Comparison of ENCODE assay signal across 8 mouse cellular contexts in genomic region chr13:99344599-99345575, GRCm38 (mm10). TPM values are rescaled to one million over a fixed set of nuclear protein-coding genes. Genes with fewer than 3 reads are reported as not detected.
DNase-seq lines count a peak whose midpoint lies in the region; ATAC-seq and TF ChIP-seq lines count a peak whose summit lies in the region.

Gene Ptcd2 (minus strand): TSS chr13:99344705.
Gene Mrps27 (plus strand): TSS chr13:99344786.

- TF ChIP-seq POLR2A in bone marrow, adult 2 months (IDR thresholded peaks at IDR 0.05; ENCODE audit: borderline replicate concordance, control insufficient read depth, low read depth, low read length) = peak; percentile 80; the same call in 1 of the 2 replicates
- TF ChIP-seq POLR2A in limb, embryonic 14.5 days (IDR thresholded peaks at IDR 0.05; ENCODE audit: borderline replicate concordance, extremely low read depth, insufficient read depth, insufficient read length) = peak; percentile 79; the same call in 1 of the 2 replicates

- no peaks in the 10 kb centered on the region for H3K9me3 ChIP-seq in embryonic facial prominence, embryonic 15.5 days (replicated peaks)
- H3K9me3 ChIP-seq in limb, embryonic 14.5 days (ENCODE audit: control insufficient read depth, low read length) = no peaks in the 10 kb centered on the region
- H3K9me3 ChIP-seq in midbrain, postnatal 0 days (ENCODE audit: low read length) = no peaks in the 10 kb centered on the region

- H3K36me3 ChIP-seq in embryonic facial prominence, embryonic 15.5 days = peaks cover 44% of the 10 kb centered on the region
- peaks cover 36% of the 10 kb centered on the region for H3K36me3 ChIP-seq in limb, embryonic 14.5 days (ENCODE audit: control insufficient read depth, insufficient read depth, low read length)
- peaks cover 22% of the 10 kb centered on the region for H3K36me3 ChIP-seq in midbrain, postnatal 0 days (ENCODE audit: insufficient read depth, low read length)

- no peaks in the 10 kb centered on the region for H3K27me3 ChIP-seq in embryonic facial prominence, embryonic 15.5 days
- H3K27me3 ChIP-seq in limb, embryonic 14.5 days (ENCODE audit: control insufficient read depth, insufficient read depth, low read length) = no peaks in the 10 kb centered on the region
- H3K27me3 ChIP-seq in midbrain, postnatal 0 days (ENCODE audit: insufficient read depth, low read length) = no peaks in the 10 kb centered on the region

- DNase-seq in 416B (ENCODE audit: low read depth) = peak; percentile 94
- DNase-seq in heart, adult 8-10 months (ENCODE audit: low spot score) = peak; percentile 98
- DNase-seq in kidney, adult 9 months = peak; percentile 98
- peak; percentile 97 for DNase-seq in limb, embryonic 14.5 days (ENCODE audit: low spot score)
- peak; percentile 97 for DNase-seq in midbrain, postnatal 0 days (ENCODE audit: low spot score)
- peak; percentile 96 for DNase-seq in spleen, postnatal 14 days (ENCODE audit: low spot score in 2 of 2)

- 1% methylated on average over 39 of the region's 39 CpGs for WGBS in bone marrow, adult 2 months
- WGBS in embryonic facial prominence, embryonic 15.5 days = 3% methylated on average over 39 of the region's 39 CpGs
- WGBS in limb, embryonic 14.5 days = 4% methylated on average over 32 of the region's 39 CpGs
- 3% methylated on average over 39 of the region's 39 CpGs for WGBS in midbrain, postnatal 0 days

- H3K4me1 ChIP-seq in bone marrow, adult 2 months (ENCODE audit: control insufficient read depth, insufficient read depth, low read length) = peaks cover 2% of the 10 kb centered on the region; the same call in 1 of the 2 replicates
- H3K4me1 ChIP-seq in embryonic facial prominence, embryonic 15.5 days = peaks cover 15% of the 10 kb centered on the region
- peaks cover 12% of the 10 kb centered on the region for H3K4me1 ChIP-seq in limb, embryonic 14.5 days (ENCODE audit: control insufficient read depth, insufficient read depth, low read length)
- peaks cover 8% of the 10 kb centered on the region for H3K4me1 ChIP-seq in midbrain, postnatal 0 days (ENCODE audit: insufficient read depth, low read length)

- peak within 1 kb of the TSS; percentile 67; the same call in 1 of the 2 replicates for H3K27ac ChIP-seq in bone marrow, adult 2 months (ENCODE audit: control insufficient read depth, insufficient read depth, low read depth, low read length, poor library complexity)
- H3K27ac ChIP-seq in embryonic facial prominence, embryonic 15.5 days (replicated peaks) = peak within 1 kb of the TSS; percentile 94
- H3K27ac ChIP-seq in limb, embryonic 14.5 days (replicated peaks; ENCODE audit: low read depth, low read length) = peak within 1 kb of the TSS; percentile 74
- peak within 1 kb of the TSS; percentile 92 for H3K27ac ChIP-seq in midbrain, postnatal 0 days (ENCODE audit: low read depth, low read length)

- peak within 1 kb of the TSS; percentile 63 for H3K4me2 ChIP-seq in embryonic facial prominence, embryonic 15.5 days (replicated peaks)
- H3K4me2 ChIP-seq in limb, embryonic 14.5 days (replicated peaks; ENCODE audit: low read depth, low read length, severe bottlenecking) = peak within 1 kb of the TSS; percentile 76
- H3K4me2 ChIP-seq in midbrain, postnatal 0 days (ENCODE audit: low read depth, low read length, poor library complexity, severe bottlenecking) = peak within 1 kb of the TSS; percentile 61

- H3K4me3 ChIP-seq in bone marrow, adult 2 months (replicated peaks; ENCODE audit: control insufficient read depth, low read depth, low read length) = peak within 1 kb of the TSS; percentile 91
- H3K4me3 ChIP-seq in embryonic facial prominence, embryonic 15.5 days (replicated peaks) = peak within 1 kb of the TSS; percentile 89
- peak within 1 kb of the TSS; percentile 73 for H3K4me3 ChIP-seq in limb, embryonic 14.5 days (replicated peaks; ENCODE audit: low read length)
- H3K4me3 ChIP-seq in midbrain, postnatal 0 days (ENCODE audit: low read depth, low read length) = peak within 1 kb of the TSS; percentile 88

- TF ChIP-seq CTCF in bone marrow, adult 2 months (IDR thresholded peaks at IDR 0.05; ENCODE audit: control insufficient read depth, insufficient read depth, low read length) = no peak
- TF ChIP-seq CTCF in midbrain, postnatal 0 days (IDR thresholded peaks at IDR 0.05) = 0 out of 2 replicates have a peak, but pooled peaks have one; percentile 18

- H3K9ac ChIP-seq in embryonic facial prominence, embryonic 15.5 days = peak within 1 kb of the TSS; percentile 76
- peak within 1 kb of the TSS; percentile 80 for H3K9ac ChIP-seq in limb, embryonic 14.5 days (ENCODE audit: low read depth, low read length, severe bottlenecking)
- peak within 1 kb of the TSS; percentile 79 for H3K9ac ChIP-seq in midbrain, postnatal 0 days (replicated peaks; ENCODE audit: low read length, poor library complexity, severe bottlenecking)

- peak; percentile 98 for ATAC-seq in embryonic facial prominence, embryonic 15.5 days (ENCODE audit: insufficient number of reproducible peaks, low FRiP score, low TSS enrichment, low read depth)
- ATAC-seq in limb, embryonic 14.5 days (ENCODE audit: low FRiP score, low read depth) = peak; percentile 98
- peak; percentile 97 for ATAC-seq in midbrain, postnatal 0 days (ENCODE audit: low FRiP score)

RNA-seq across cellular contexts. Expression of gene Ptcd2, which starts in this region (rescaled TPM):
- 7.0 and 20.1 TPM in 2 replicates for polyA plus RNA-seq in bone marrow, adult 2 months (2011; ENCODE audit: insufficient read depth, insufficient read length, low replicate concordance, missing spikeins)
- polyA plus RNA-seq in embryonic facial prominence, embryonic 15.5 days (2015; fragmentation: Nextera tagmentation; extraction: Ambion mirVana) = 38.5 and 41.4 TPM in 2 replicates
- total RNA-seq in heart, adult 8-10 months (2022) = 10 to 100 TPM; 52.6 to 58.1 (median 54.0) TPM
- 21.4 and 24.0 TPM in 2 replicates for polyA plus RNA-seq in limb, embryonic 14.5 days (2012; rRNA removed)
- 41.3 and 46.6 TPM in 2 replicates for polyA plus RNA-seq in limb, embryonic 14.5 days (2014; fragmentation: Nextera tagmentation; extraction: Ambion mirVana)
- total RNA-seq in midbrain, postnatal 0 days (2014; rRNA removed) = 41.8 and 48.9 TPM in 2 replicates
- polyA plus RNA-seq in midbrain, postnatal 0 days (2015; fragmentation: Nextera tagmentation; extraction: Ambion mirVana) = 51.5 and 52.8 TPM in 2 replicates

RNA-seq across cellular contexts. Expression of gene Mrps27, which starts in this region (rescaled TPM):
- 6.3 and 14.7 TPM in 2 replicates for polyA plus RNA-seq in bone marrow, adult 2 months (2011; ENCODE audit: insufficient read depth, insufficient read length, low replicate concordance, missing spikeins)
- polyA plus RNA-seq in embryonic facial prominence, embryonic 15.5 days (2015; fragmentation: Nextera tagmentation; extraction: Ambion mirVana) = 51.2 and 52.2 TPM in 2 replicates
- total RNA-seq in heart, adult 8-10 months (2022) = 10 to 100 TPM; 47.2 to 48.0 (median 47.3) TPM
- 32.9 and 36.6 TPM in 2 replicates for polyA plus RNA-seq in limb, embryonic 14.5 days (2012; rRNA removed)
- polyA plus RNA-seq in limb, embryonic 14.5 days (2014; fragmentation: Nextera tagmentation; extraction: Ambion mirVana) = 54.1 and 55.7 TPM in 2 replicates
- total RNA-seq in midbrain, postnatal 0 days (2014; rRNA removed) = 19.6 and 21.9 TPM in 2 replicates
- polyA plus RNA-seq in midbrain, postnatal 0 days (2015; fragmentation: Nextera tagmentation; extraction: Ambion mirVana) = 37.4 and 38.7 TPM in 2 replicates

Comparison
In these comparisons a context has a peak if more than half of its experiments do, and no peak if none do; other contexts are left out.
1. Peak in every context shown above with its lines: DNase-seq, ATAC-seq, H3K4me3 ChIP-seq and H3K27ac ChIP-seq.